Mouse (Mus musculus): ENCODE results near the gene Gramd1b. TPM values are rescaled to one million over a fixed set of nuclear protein-coding genes. Genes with fewer than 3 reads are reported as not detected.

Gene Gramd1b
- polyA plus RNA-seq, 1 experiment: 117 TPM

- Histone ChIP-seq H3K4me3 (ENCODE audit: insufficient read depth, low read depth, low read length) (no peak overlapping the region), H3K4me1 (ENCODE audit: control insufficient read depth, insufficient read depth, low read length) (peaks cover 39% of the 10 kb centered on the region), H3K27ac (ENCODE audit: insufficient read depth, low read depth, low read length) (no peak overlapping the region; the same call in 1 of the 2 replicates)
- TF ChIP-seq CTCF (IDR thresholded peaks at IDR 0.05; ENCODE audit: insufficient read depth, low read depth, low read length) (no peak), POLR2A (IDR thresholded peaks at IDR 0.05; ENCODE audit: insufficient read depth, low read depth, low read length) (no peak)
- WGBS: 71% methylated on average over 3 of the region's 3 CpGs
These were observed 208.8 kb downstream of the Gramd1b start for GRCm38 (mm10) chr9:40322372-40322771.

- TF ChIP-seq POLR2A (IDR thresholded peaks at IDR 0.05; ENCODE audit: insufficient read depth, low read depth, low read length): no peak
- TF ChIP-seq CTCF (IDR thresholded peaks at IDR 0.05; ENCODE audit: insufficient read depth, low read depth, low read length): no peak
- WGBS: 62% methylated on average over 3 of the region's 3 CpGs
- H3K4me3 ChIP-seq (ENCODE audit: insufficient read depth, low read depth, low read length): no peak overlapping the region
- H3K4me1 ChIP-seq (ENCODE audit: control insufficient read depth, insufficient read depth, low read length): peaks cover 38% of the 10 kb centered on the region
- H3K27ac ChIP-seq (ENCODE audit: insufficient read depth, low read depth, low read length): peak overlapping the region; percentile 37
These were observed 209.5 kb downstream of the Gramd1b start for GRCm38 (mm10) chr9:40321668-40322003.

- Histone ChIP-seq H3K4me3 (ENCODE audit: insufficient read depth, low read depth, low read length) (peak overlapping the region; percentile 4; the same call in 1 of the 2 replicates), H3K27ac (ENCODE audit: insufficient read depth, low read depth, low read length) (peak overlapping the region; percentile 69), H3K4me1 (ENCODE audit: control insufficient read depth, insufficient read depth, low read length) (peaks cover 34% of the 10 kb centered on the region)
- WGBS: 45% methylated on average over 12 of the region's 12 CpGs
- TF ChIP-seq CTCF (IDR thresholded peaks at IDR 0.05; ENCODE audit: insufficient read depth, low read depth, low read length): no peak
- TF ChIP-seq POLR2A (IDR thresholded peaks at IDR 0.05; ENCODE audit: insufficient read depth, low read depth, low read length): no peak
These were observed 210.1 kb downstream of the Gramd1b start for GRCm38 (mm10) chr9:40320879-40321667.

- WGBS: 75% methylated on average over 8 of the region's 8 CpGs
- H3K4me3 ChIP-seq (ENCODE audit: insufficient read depth, low read depth, low read length): peak overlapping the region; percentile 0; the same call in 1 of the 2 replicates
- TF ChIP-seq CTCF (IDR thresholded peaks at IDR 0.05; ENCODE audit: insufficient read depth, low read depth, low read length) (no peak), POLR2A (IDR thresholded peaks at IDR 0.05; ENCODE audit: insufficient read depth, low read depth, low read length) (no peak)
- H3K27ac ChIP-seq (ENCODE audit: insufficient read depth, low read depth, low read length): peak overlapping the region; percentile 69; the same call in 1 of the 2 replicates
- peaks cover 31% of the 10 kb centered on the region for H3K4me1 ChIP-seq (ENCODE audit: control insufficient read depth, insufficient read depth, low read length)
These were observed 210.8 kb downstream of the Gramd1b start for GRCm38 (mm10) chr9:40320405-40320804.

GRCm38 (mm10) chr9:40318771-40319170 lies 212.4 kb downstream of the Gramd1b start:
- no peak for TF ChIP-seq CTCF (IDR thresholded peaks at IDR 0.05; ENCODE audit: insufficient read depth, low read depth, low read length)
- TF ChIP-seq POLR2A (IDR thresholded peaks at IDR 0.05; ENCODE audit: insufficient read depth, low read depth, low read length): no peak
- Histone ChIP-seq H3K27ac (ENCODE audit: insufficient read depth, low read depth, low read length) (no peak overlapping the region), H3K4me3 (ENCODE audit: insufficient read depth, low read depth, low read length) (no peak overlapping the region), H3K4me1 (ENCODE audit: control insufficient read depth, insufficient read depth, low read length) (peaks cover 22% of the 10 kb centered on the region)
- whole genome bisulfite sequencing: 85% methylated on average over 5 of the region's 5 CpGs

GRCm38 (mm10) chr9:40317735-40318134 lies 213.4 kb downstream of the Gramd1b start:
- Histone ChIP-seq H3K4me3 (ENCODE audit: insufficient read depth, low read depth, low read length) (no peak overlapping the region), H3K4me1 (ENCODE audit: control insufficient read depth, insufficient read depth, low read length) (peaks cover 14% of the 10 kb centered on the region), H3K27ac (ENCODE audit: insufficient read depth, low read depth, low read length) (no peak overlapping the region)
- TF ChIP-seq CTCF (IDR thresholded peaks at IDR 0.05; ENCODE audit: insufficient read depth, low read depth, low read length): no peak
- no peak for TF ChIP-seq POLR2A (IDR thresholded peaks at IDR 0.05; ENCODE audit: insufficient read depth, low read depth, low read length)
- 68% methylated on average over 4 of the region's 4 CpGs for WGBS

- Histone ChIP-seq H3K4me1 (ENCODE audit: control insufficient read depth, insufficient read depth, low read length) (peaks cover 14% of the 10 kb centered on the region), H3K27ac (ENCODE audit: insufficient read depth, low read depth, low read length) (no peak overlapping the region), H3K4me3 (ENCODE audit: insufficient read depth, low read depth, low read length) (no peak overlapping the region)
- TF ChIP-seq POLR2A (IDR thresholded peaks at IDR 0.05; ENCODE audit: insufficient read depth, low read depth, low read length): no peak
- no peak for TF ChIP-seq CTCF (IDR thresholded peaks at IDR 0.05; ENCODE audit: insufficient read depth, low read depth, low read length)
- WGBS: 65% methylated on average over 9 of the region's 9 CpGs
These were observed 214.1 kb downstream of the Gramd1b start for GRCm38 (mm10) chr9:40316865-40317660.

GRCm38 (mm10) chr9:40311813-40312212 lies 219.4 kb downstream of the Gramd1b start:
- Histone ChIP-seq H3K27ac (ENCODE audit: insufficient read depth, low read depth, low read length) (no peak overlapping the region), H3K4me1 (ENCODE audit: control insufficient read depth, insufficient read depth, low read length) (peaks cover 12% of the 10 kb centered on the region), H3K4me3 (ENCODE audit: insufficient read depth, low read depth, low read length) (no peak overlapping the region)
- 66% methylated on average over 9 of the region's 9 CpGs for WGBS
- TF ChIP-seq CTCF (IDR thresholded peaks at IDR 0.05; ENCODE audit: insufficient read depth, low read depth, low read length) (no peak), POLR2A (IDR thresholded peaks at IDR 0.05; ENCODE audit: insufficient read depth, low read depth, low read length) (no peak)

GRCm38 (mm10) chr9:40309876-40310275 lies 221.3 kb downstream of the Gramd1b start:
- no peak overlapping the region for H3K4me3 ChIP-seq (ENCODE audit: insufficient read depth, low read depth, low read length)
- TF ChIP-seq CTCF (IDR thresholded peaks at IDR 0.05; ENCODE audit: insufficient read depth, low read depth, low read length): no peak
- TF ChIP-seq POLR2A (IDR thresholded peaks at IDR 0.05; ENCODE audit: insufficient read depth, low read depth, low read length): no peak
- 94% methylated on average over 6 of the region's 6 CpGs for WGBS
- H3K27ac ChIP-seq (ENCODE audit: insufficient read depth, low read depth, low read length): no peak overlapping the region
- peaks cover 17% of the 10 kb centered on the region for H3K4me1 ChIP-seq (ENCODE audit: control insufficient read depth, insufficient read depth, low read length)
